Mouse (Mus musculus): ENCODE measurements around the gene Olfr559. TPM values are rescaled to one million over a fixed set of nuclear protein-coding genes. Genes with fewer than 3 reads are reported as not detected.

Olfr559 gene
- total RNA-seq (2014; rRNA removed) (not detected in 2 replicates), polyA plus RNA-seq (2015; fragmentation: Nextera tagmentation; extraction: Ambion mirVana) (not detected in 2 replicates)

GRCm38 (mm10) chr7:102727391-102727790 is at the start of gene Olfr559:
Olfr559 (minus strand) TSS chr7:102727491.
- Histone ChIP-seq H3K4me3 (ENCODE audit: low read depth, low read length) (no peak within 1 kb of the TSS), H3K27ac (ENCODE audit: low read depth, low read length) (no peak within 1 kb of the TSS), H3K4me2 (ENCODE audit: low read depth, low read length, poor library complexity, severe bottlenecking) (no peak within 1 kb of the TSS), H3K36me3 (ENCODE audit: insufficient read depth, low read length) (no peaks in the 10 kb centered on the region), H3K9ac (replicated peaks; ENCODE audit: low read length, poor library complexity, severe bottlenecking) (no peak within 1 kb of the TSS), H3K27me3 (ENCODE audit: insufficient read depth, low read length) (no peaks in the 10 kb centered on the region), H3K4me1 (ENCODE audit: insufficient read depth, low read length) (no peaks in the 10 kb centered on the region), H3K9me3 (ENCODE audit: low read length) (no peaks in the 10 kb centered on the region)
- no peak for TF ChIP-seq CTCF (IDR thresholded peaks at IDR 0.05)
- DNase-seq (ENCODE audit: low spot score) (no peak), ATAC-seq (ENCODE audit: low FRiP score) (no peak)

GRCm38 (mm10) chr7:102770921-102771320 is 43.6 kb upstream of the Olfr559 start, which contains the start of gene Olfr561:
Olfr561 (plus strand) TSS chr7:102771221.
- H3K4me3 ChIP-seq (ENCODE audit: low read depth, low read length), result no peak within 1 kb of the TSS
- no peak within 1 kb of the TSS for H3K4me2 ChIP-seq (ENCODE audit: low read depth, low read length, poor library complexity, severe bottlenecking)
- no peak for ATAC-seq (ENCODE audit: low FRiP score)
- WGBS, result 86% methylated on average over 2 of the region's 2 CpGs
- TF ChIP-seq CTCF (IDR thresholded peaks at IDR 0.05), result no peak
- H3K36me3 ChIP-seq (ENCODE audit: insufficient read depth, low read length), result no peaks in the 10 kb centered on the region
- no peak within 1 kb of the TSS for H3K27ac ChIP-seq (ENCODE audit: low read depth, low read length)
- no peaks in the 10 kb centered on the region for H3K9me3 ChIP-seq (ENCODE audit: low read length)
- H3K4me1 ChIP-seq (ENCODE audit: insufficient read depth, low read length), result no peaks in the 10 kb centered on the region
- no peak within 1 kb of the TSS for H3K9ac ChIP-seq (replicated peaks; ENCODE audit: low read length, poor library complexity, severe bottlenecking)
- no peaks in the 10 kb centered on the region for H3K27me3 ChIP-seq (ENCODE audit: insufficient read depth, low read length)
- no peak for DNase-seq (ENCODE audit: low spot score)

GRCm38 (mm10) chr7:102759266-102759665 is 32.0 kb upstream of the Olfr559 start, which contains the start of the genes Olfr560 and Olfr78:
Olfr560 (minus strand) TSS chr7:102759366.
Olfr78 (minus strand) TSS chr7:102759471.
- no peaks in the 10 kb centered on the region for H3K36me3 ChIP-seq (ENCODE audit: insufficient read depth, low read length)
- no peaks in the 10 kb centered on the region for H3K27me3 ChIP-seq (ENCODE audit: insufficient read depth, low read length)
- H3K9ac ChIP-seq (replicated peaks; ENCODE audit: low read length, poor library complexity, severe bottlenecking), result no peak within 1 kb of the TSS
- WGBS, result 73% methylated on average over 4 of the region's 4 CpGs
- ATAC-seq (ENCODE audit: low FRiP score), result no peak
- H3K4me2 ChIP-seq (ENCODE audit: low read depth, low read length, poor library complexity, severe bottlenecking), result no peak within 1 kb of the TSS
- DNase-seq (ENCODE audit: low spot score), result no peak
- TF ChIP-seq CTCF (IDR thresholded peaks at IDR 0.05), result no peak
- no peak within 1 kb of the TSS for H3K4me3 ChIP-seq (ENCODE audit: low read depth, low read length)
- no peaks in the 10 kb centered on the region for H3K4me1 ChIP-seq (ENCODE audit: insufficient read depth, low read length)
- H3K9me3 ChIP-seq (ENCODE audit: low read length), result no peaks in the 10 kb centered on the region
- no peak within 1 kb of the TSS for H3K27ac ChIP-seq (ENCODE audit: low read depth, low read length)

GRCm38 (mm10) chr7:102752086-102752485 is 24.8 kb upstream of the Olfr559 start:
- TF ChIP-seq CTCF (IDR thresholded peaks at IDR 0.05), result peak; percentile 32; the same call in 1 of the 2 replicates
- Histone ChIP-seq H3K36me3 (ENCODE audit: insufficient read depth, low read length) (no peaks in the 10 kb centered on the region), H3K9ac (replicated peaks; ENCODE audit: low read length, poor library complexity, severe bottlenecking) (no peak overlapping the region), H3K4me2 (ENCODE audit: low read depth, low read length, poor library complexity, severe bottlenecking) (no peak overlapping the region), H3K4me1 (ENCODE audit: insufficient read depth, low read length) (no peaks in the 10 kb centered on the region), H3K4me3 (ENCODE audit: low read depth, low read length) (no peak overlapping the region), H3K27me3 (ENCODE audit: insufficient read depth, low read length) (no peaks in the 10 kb centered on the region), H3K9me3 (ENCODE audit: low read length) (no peaks in the 10 kb centered on the region), H3K27ac (ENCODE audit: low read depth, low read length) (no peak overlapping the region)
- ATAC-seq (ENCODE audit: low FRiP score) (no peak), DNase-seq (ENCODE audit: low spot score) (no peak)
- 28% methylated on average over 1 of the region's 1 CpGs for WGBS

- H3K27ac ChIP-seq (ENCODE audit: low read depth, low read length), result no peak overlapping the region
- no peaks in the 10 kb centered on the region for H3K27me3 ChIP-seq (ENCODE audit: insufficient read depth, low read length)
- no peaks in the 10 kb centered on the region for H3K36me3 ChIP-seq (ENCODE audit: insufficient read depth, low read length)
- WGBS, result 71% methylated on average over 2 of the region's 2 CpGs
- no peaks in the 10 kb centered on the region for H3K9me3 ChIP-seq (ENCODE audit: low read length)
- H3K4me2 ChIP-seq (ENCODE audit: low read depth, low read length, poor library complexity, severe bottlenecking), result no peak overlapping the region
- no peaks in the 10 kb centered on the region for H3K4me1 ChIP-seq (ENCODE audit: insufficient read depth, low read length)
- H3K4me3 ChIP-seq (ENCODE audit: low read depth, low read length), result no peak overlapping the region
- no peak for TF ChIP-seq CTCF (IDR thresholded peaks at IDR 0.05)
- H3K9ac ChIP-seq (replicated peaks; ENCODE audit: low read length, poor library complexity, severe bottlenecking), result no peak overlapping the region
- DNase-seq (ENCODE audit: low spot score) (no peak), ATAC-seq (ENCODE audit: low FRiP score) (no peak)
These were observed 10.4 kb upstream of the Olfr559 start for GRCm38 (mm10) chr7:102737705-102738104.

- Histone ChIP-seq H3K9me3 (ENCODE audit: low read length) (no peaks in the 10 kb centered on the region), H3K4me2 (ENCODE audit: low read depth, low read length, poor library complexity, severe bottlenecking) (no peak overlapping the region), H3K36me3 (ENCODE audit: insufficient read depth, low read length) (no peaks in the 10 kb centered on the region), H3K27me3 (ENCODE audit: insufficient read depth, low read length) (no peaks in the 10 kb centered on the region), H3K4me3 (ENCODE audit: low read depth, low read length) (no peak overlapping the region), H3K27ac (ENCODE audit: low read depth, low read length) (no peak overlapping the region), H3K9ac (replicated peaks; ENCODE audit: low read length, poor library complexity, severe bottlenecking) (no peak overlapping the region), H3K4me1 (ENCODE audit: insufficient read depth, low read length) (no peaks in the 10 kb centered on the region)
- ATAC-seq (ENCODE audit: low FRiP score) (no peak), DNase-seq (ENCODE audit: low spot score) (no peak)
- WGBS, result 80% methylated on average over 1 of the region's 1 CpGs
- TF ChIP-seq CTCF (IDR thresholded peaks at IDR 0.05), result no peak
These were observed 6.5 kb upstream of the Olfr559 start for GRCm38 (mm10) chr7:102733793-102734192.

Data from midbrain, postnatal 0 days (tissue).